Mouse (Mus musculus): Measurements from ENCODE around the gene Mymx. TPM values are rescaled to one million over a fixed set of nuclear protein-coding genes. Genes with fewer than 3 reads are reported as not detected.

Gene Mymx
- polyA plus RNA-seq, 1 experiment from 2014 or later: 15.8 TPM

- no peak overlapping the region for H3K27ac ChIP-seq
- no peak overlapping the region for H3K4me2 ChIP-seq
- peaks cover 17% of the 10 kb centered on the region for H3K36me3 ChIP-seq
- H3K9ac ChIP-seq (replicated peaks): no peak overlapping the region
- H3K27me3 ChIP-seq: no peaks in the 10 kb centered on the region
- peaks cover 32% of the 10 kb centered on the region for H3K4me1 ChIP-seq (replicated peaks)
- H3K4me3 ChIP-seq (replicated peaks): no peak overlapping the region
- ATAC-seq (ENCODE audit: insufficient number of reproducible peaks, insufficient read depth, low FRiP score, low TSS enrichment, low read depth): no peak
- WGBS: 94% methylated on average over 3 of the region's 3 CpGs
- H3K9me3 ChIP-seq: peaks cover 9% of the 10 kb centered on the region; the same call in 1 of the 2 replicates
These were observed 15.5 kb downstream of the Mymx start for GRCm38 (mm10) chr17:45586449-45586837.

- H3K9ac ChIP-seq (replicated peaks): no peak overlapping the region
- peaks cover 9% of the 10 kb centered on the region; the same call in 1 of the 2 replicates for H3K9me3 ChIP-seq
These were observed 16.0 kb downstream of the Mymx start for GRCm38 (mm10) chr17:45585725-45586448.

GRCm38 (mm10) chr17:45584939-45585678 is 16.8 kb downstream of the Mymx start:
- Histone ChIP-seq H3K9ac (replicated peaks) (no peak overlapping the region), H3K27me3 (no peaks in the 10 kb centered on the region), H3K27ac (peak overlapping the region; percentile 69), H3K4me1 (replicated peaks) (peaks cover 28% of the 10 kb centered on the region), H3K4me3 (replicated peaks) (no peak overlapping the region), H3K9me3 (peaks cover 9% of the 10 kb centered on the region; the same call in 1 of the 2 replicates), H3K36me3 (peaks cover 17% of the 10 kb centered on the region), H3K4me2 (peak overlapping the region; percentile 4)
- 25% methylated on average over 14 of the region's 14 CpGs for WGBS
- peak; percentile 26; the same call in 1 of the 2 replicates for ATAC-seq (ENCODE audit: insufficient number of reproducible peaks, insufficient read depth, low FRiP score, low TSS enrichment, low read depth)

More at GRCm38 (mm10) chr17:45585725-45586448, 16.0 kb downstream of the Mymx start:
- ATAC-seq (ENCODE audit: insufficient number of reproducible peaks, insufficient read depth, low FRiP score, low TSS enrichment, low read depth): no peak
- H3K4me1 ChIP-seq (replicated peaks): peaks cover 33% of the 10 kb centered on the region
- no peak overlapping the region for H3K4me3 ChIP-seq (replicated peaks)
- H3K4me2 ChIP-seq: no peak overlapping the region
- WGBS: 73% methylated on average over 23 of the region's 23 CpGs
- no peaks in the 10 kb centered on the region for H3K27me3 ChIP-seq
- H3K27ac ChIP-seq: peak overlapping the region; percentile 69; the same call in 1 of the 2 replicates
- peaks cover 17% of the 10 kb centered on the region for H3K36me3 ChIP-seq

- H3K4me2 ChIP-seq: peak overlapping the region; percentile 4
- H3K9ac ChIP-seq (replicated peaks): peak overlapping the region; percentile 34; the same call in 1 of the 2 replicates
- H3K27ac ChIP-seq: peak overlapping the region; percentile 69
- 37% methylated on average over 12 of the region's 12 CpGs for WGBS
- no peaks in the 10 kb centered on the region for H3K27me3 ChIP-seq
- peaks cover 9% of the 10 kb centered on the region; the same call in 1 of the 2 replicates for H3K9me3 ChIP-seq
- H3K4me1 ChIP-seq (replicated peaks): peaks cover 28% of the 10 kb centered on the region
- H3K4me3 ChIP-seq (replicated peaks): no peak overlapping the region
- no peak; the same call in 1 of the 2 replicates for ATAC-seq (ENCODE audit: insufficient number of reproducible peaks, insufficient read depth, low FRiP score, low TSS enrichment, low read depth)
- peaks cover 17% of the 10 kb centered on the region for H3K36me3 ChIP-seq
These were observed 17.6 kb downstream of the Mymx start for GRCm38 (mm10) chr17:45584096-45584896.

- no peak overlapping the region for H3K9ac ChIP-seq (replicated peaks)
- peaks cover 28% of the 10 kb centered on the region for H3K4me1 ChIP-seq (replicated peaks)
- H3K27ac ChIP-seq: no peak overlapping the region
- H3K4me3 ChIP-seq (replicated peaks): no peak overlapping the region
- no peaks in the 10 kb centered on the region for H3K27me3 ChIP-seq
- WGBS: 71% methylated on average over 6 of the region's 6 CpGs
- peaks cover 14% of the 10 kb centered on the region for H3K36me3 ChIP-seq
- H3K4me2 ChIP-seq: no peak overlapping the region
- peaks cover 9% of the 10 kb centered on the region; the same call in 1 of the 2 replicates for H3K9me3 ChIP-seq
- no peak for ATAC-seq (ENCODE audit: insufficient number of reproducible peaks, insufficient read depth, low FRiP score, low TSS enrichment, low read depth)
These were observed 19.1 kb downstream of the Mymx start for GRCm38 (mm10) chr17:45582715-45583355.

- H3K9me3 ChIP-seq: 0 out of 2 replicates have a peak, but pooled peaks cover 5% of the 10 kb centered on the region
- no peak overlapping the region for H3K9ac ChIP-seq (replicated peaks)
- WGBS: 95% methylated on average over 6 of the region's 6 CpGs
- peaks cover 28% of the 10 kb centered on the region for H3K4me1 ChIP-seq (replicated peaks)
- peaks cover 10% of the 10 kb centered on the region for H3K36me3 ChIP-seq
- ATAC-seq (ENCODE audit: insufficient number of reproducible peaks, insufficient read depth, low FRiP score, low TSS enrichment, low read depth): no peak
- H3K27ac ChIP-seq: no peak overlapping the region
- H3K4me3 ChIP-seq (replicated peaks): no peak overlapping the region
- H3K4me2 ChIP-seq: no peak overlapping the region
- H3K27me3 ChIP-seq: no peaks in the 10 kb centered on the region
These were observed 19.7 kb downstream of the Mymx start for GRCm38 (mm10) chr17:45582188-45582587.

- Histone ChIP-seq H3K36me3 (peaks cover 5% of the 10 kb centered on the region), H3K9ac (replicated peaks) (no peak overlapping the region), H3K27ac (0 out of 2 replicates have a peak overlapping the region, but pooled peaks have one; percentile 35), H3K9me3 (no peaks in the 10 kb centered on the region), H3K4me1 (replicated peaks) (peaks cover 28% of the 10 kb centered on the region), H3K27me3 (no peaks in the 10 kb centered on the region), H3K4me3 (replicated peaks) (no peak overlapping the region), H3K4me2 (no peak overlapping the region)
- ATAC-seq (ENCODE audit: insufficient number of reproducible peaks, insufficient read depth, low FRiP score, low TSS enrichment, low read depth): no peak
- 10% methylated on average over 2 of the region's 2 CpGs for WGBS
These were observed 20.3 kb downstream of the Mymx start for GRCm38 (mm10) chr17:45581567-45581983.

GRCm38 (mm10) chr17:45580958-45581477 is 20.9 kb downstream of the Mymx start:
- H3K4me2 ChIP-seq: no peak overlapping the region
- 43% methylated on average over 12 of the region's 12 CpGs for WGBS
- H3K27ac ChIP-seq: 0 out of 2 replicates have a peak overlapping the region, but pooled peaks have one; percentile 35
- peaks cover 28% of the 10 kb centered on the region for H3K4me1 ChIP-seq (replicated peaks)
- H3K36me3 ChIP-seq: no peaks in the 10 kb centered on the region
- H3K9ac ChIP-seq (replicated peaks): no peak overlapping the region; the same call in 1 of the 2 replicates
- no peak overlapping the region for H3K4me3 ChIP-seq (replicated peaks)
- no peaks in the 10 kb centered on the region for H3K27me3 ChIP-seq
- ATAC-seq (ENCODE audit: insufficient number of reproducible peaks, insufficient read depth, low FRiP score, low TSS enrichment, low read depth): no peak
- H3K9me3 ChIP-seq: no peaks in the 10 kb centered on the region

GRCm38 (mm10) chr17:45579554-45579953 is 22.3 kb downstream of the Mymx start:
- 80% methylated on average over 4 of the region's 4 CpGs for WGBS
- Histone ChIP-seq H3K9ac (replicated peaks) (no peak overlapping the region), H3K4me1 (replicated peaks) (peaks cover 19% of the 10 kb centered on the region), H3K9me3 (no peaks in the 10 kb centered on the region), H3K27ac (no peak overlapping the region), H3K4me2 (no peak overlapping the region), H3K27me3 (no peaks in the 10 kb centered on the region), H3K36me3 (no peaks in the 10 kb centered on the region), H3K4me3 (replicated peaks) (no peak overlapping the region)
- no peak for ATAC-seq (ENCODE audit: insufficient number of reproducible peaks, insufficient read depth, low FRiP score, low TSS enrichment, low read depth)

GRCm38 (mm10) chr17:45578843-45579242 is 23.1 kb downstream of the Mymx start:
- Histone ChIP-seq H3K9me3 (no peaks in the 10 kb centered on the region), H3K4me3 (replicated peaks) (no peak overlapping the region), H3K36me3 (no peaks in the 10 kb centered on the region), H3K9ac (replicated peaks) (no peak overlapping the region), H3K27me3 (no peaks in the 10 kb centered on the region), H3K27ac (no peak overlapping the region), H3K4me2 (no peak overlapping the region), H3K4me1 (replicated peaks) (peaks cover 15% of the 10 kb centered on the region; the same call in 1 of the 2 replicates)
- 77% methylated on average over 7 of the region's 7 CpGs for WGBS
- no peak for ATAC-seq (ENCODE audit: insufficient number of reproducible peaks, insufficient read depth, low FRiP score, low TSS enrichment, low read depth)
